In genomic region chr7:24504004-24504403, GRCm38 (mm10) we compare ENCODE assay signal across 14 mouse cellular contexts. TPM values are rescaled to one million over a fixed set of nuclear protein-coding genes. Genes with fewer than 3 reads are reported as not detected.
DNase-seq lines count a peak whose midpoint lies in the region; ATAC-seq lines count a peak whose summit lies in the region.
"Had no signal": no experiment of that assay in that cellular context is flagged by ENCODE, and none has a peak within 500 bp of the region (broad histone marks: within the 10 kb centered on the region; RNA-seq: fewer than 3 reads in every experiment).

No protein-coding gene starts in this region.

- peak overlapping the region; percentile 45 for H3K4me2 ChIP-seq in heart, embryonic 16.5 days (ENCODE audit: low read depth, low read length)
- no peak overlapping the region for H3K4me2 ChIP-seq in neural tube, embryonic 13.5 days
- H3K4me2 ChIP-seq in limb, embryonic 11.5 days (ENCODE audit: low read depth, severe bottlenecking) = 0 out of 2 replicates have a peak overlapping the region, but pooled peaks have one; percentile 22
- H3K4me2 ChIP-seq in stomach, embryonic 16.5 days (ENCODE audit: low read depth, low read length) = peak overlapping the region; percentile 21; the same call in 1 of the 2 replicates

- DNase-seq in heart, postnatal 25 days (ENCODE audit: low spot score) = no peak
- DNase-seq in neural tube, embryonic 10.5 days (ENCODE audit: extremely low spot score, low spot score) = no peak
- no peak for DNase-seq in limb, embryonic 11.5 days (ENCODE audit: low spot score)
- DNase-seq in layer of hippocampus, adult 8-10 months (ENCODE audit: low spot score in 2 of 2) = no peak
- DNase-seq in frontal cortex, postnatal 10 days (ENCODE audit: low spot score in 2 of 2) = no peak
- DNase-seq: heart, postnatal 36 days; kidney, postnatal 14 days had no signal

- peaks cover 43% of the 10 kb centered on the region for H3K27me3 ChIP-seq in heart, embryonic 16.5 days (ENCODE audit: control insufficient read depth, insufficient read depth, low read length)
- H3K27me3 ChIP-seq in neural tube, embryonic 13.5 days = 0 out of 2 replicates have a peak, but pooled peaks cover 1% of the 10 kb centered on the region
- H3K27me3 ChIP-seq in limb, embryonic 11.5 days (ENCODE audit: control insufficient read depth, insufficient read depth, low read length) = peaks cover 20% of the 10 kb centered on the region
- H3K27me3 ChIP-seq in stomach, embryonic 16.5 days (ENCODE audit: control insufficient read depth, insufficient read depth, low read length) = peaks cover 13% of the 10 kb centered on the region

- ATAC-seq in heart, embryonic 16.5 days (replicated peaks; ENCODE audit: extremely low read depth, insufficient read depth, low FRiP score) = no peak
- ATAC-seq in neural tube, embryonic 13.5 days (ENCODE audit: low read depth) = no peak
- ATAC-seq in limb, embryonic 11.5 days (ENCODE audit: insufficient number of reproducible peaks, low FRiP score, low TSS enrichment, low read depth) = no peak
- no peak for ATAC-seq in stomach, embryonic 16.5 days (ENCODE audit: insufficient read depth, low FRiP score)

- peaks cover 6% of the 10 kb centered on the region for H3K9me3 ChIP-seq in heart, embryonic 16.5 days (replicated peaks; ENCODE audit: control insufficient read depth, low read length)
- H3K9me3 ChIP-seq in neural tube, embryonic 13.5 days = no peaks in the 10 kb centered on the region
- H3K9me3 ChIP-seq in limb, embryonic 11.5 days (ENCODE audit: control insufficient read depth, low read length) = peaks cover 3% of the 10 kb centered on the region; the same call in 1 of the 2 replicates
- H3K9me3 ChIP-seq in stomach, embryonic 16.5 days (replicated peaks; ENCODE audit: control insufficient read depth, low read length) = no peaks in the 10 kb centered on the region

- H3K9ac ChIP-seq in heart, embryonic 16.5 days (ENCODE audit: low read length) = peak overlapping the region; percentile 56; the same call in 1 of the 2 replicates
- H3K9ac ChIP-seq in neural tube, embryonic 13.5 days = peak overlapping the region; percentile 54
- no peak overlapping the region for H3K9ac ChIP-seq in limb, embryonic 11.5 days (ENCODE audit: low read length)
- H3K9ac ChIP-seq in stomach, embryonic 16.5 days (ENCODE audit: low read length) = 0 out of 2 replicates have a peak overlapping the region, but pooled peaks have one; percentile 28

- H3K4me3 ChIP-seq in heart, embryonic 16.5 days (ENCODE audit: low read length) = no peak overlapping the region
- no peak overlapping the region for H3K4me3 ChIP-seq in neural tube, embryonic 13.5 days
- no peak overlapping the region for H3K4me3 ChIP-seq in limb, embryonic 11.5 days (ENCODE audit: low read depth, low read length)
- H3K4me3 ChIP-seq in stomach, embryonic 16.5 days (replicated peaks; ENCODE audit: low read length) = no peak overlapping the region
- H3K4me3 ChIP-seq: megakaryocyte, embryonic 14.5 days had no signal

- intact Hi-C loops in heart, postnatal 25 days (cut with DNase I) = no loop called here

- 15% methylated on average over 10 of the region's 10 CpGs for WGBS in heart, embryonic 16.5 days
- WGBS in neural tube, embryonic 13.5 days = 21% methylated on average over 10 of the region's 10 CpGs
- 21% methylated on average over 10 of the region's 10 CpGs for WGBS in limb, embryonic 11.5 days
- 14% methylated on average over 10 of the region's 10 CpGs for WGBS in stomach, embryonic 16.5 days

- H3K36me3 ChIP-seq in heart, embryonic 16.5 days (ENCODE audit: control insufficient read depth, insufficient read depth) = no peaks in the 10 kb centered on the region
- peaks cover 47% of the 10 kb centered on the region for H3K36me3 ChIP-seq in neural tube, embryonic 13.5 days
- no peaks in the 10 kb centered on the region for H3K36me3 ChIP-seq in limb, embryonic 11.5 days (ENCODE audit: control insufficient read depth, insufficient read depth, low read length)
- no peaks in the 10 kb centered on the region for H3K36me3 ChIP-seq in stomach, embryonic 16.5 days (ENCODE audit: control insufficient read depth, insufficient read depth, low read length)

- H3K4me1 ChIP-seq in heart, embryonic 16.5 days (ENCODE audit: control insufficient read depth, insufficient read depth, low read length) = peaks cover 37% of the 10 kb centered on the region
- H3K4me1 ChIP-seq in neural tube, embryonic 13.5 days (replicated peaks) = peaks cover 51% of the 10 kb centered on the region
- H3K4me1 ChIP-seq in limb, embryonic 11.5 days (ENCODE audit: control insufficient read depth, insufficient read depth, low read length) = peaks cover 8% of the 10 kb centered on the region; the same call in 1 of the 2 replicates
- peaks cover 30% of the 10 kb centered on the region for H3K4me1 ChIP-seq in stomach, embryonic 16.5 days (ENCODE audit: control insufficient read depth, insufficient read depth, low read length)

- no peak overlapping the region for H3K27ac ChIP-seq in heart, embryonic 16.5 days (ENCODE audit: low read length)
- H3K27ac ChIP-seq in neural tube, embryonic 13.5 days (replicated peaks) = 0 out of 2 replicates have a peak overlapping the region, but pooled peaks have one; percentile 7
- H3K27ac ChIP-seq in limb, embryonic 11.5 days (replicated peaks; ENCODE audit: low read depth, low read length) = no peak overlapping the region
- no peak overlapping the region for H3K27ac ChIP-seq in stomach, embryonic 16.5 days (ENCODE audit: low read length)

RNA-seq across cellular contexts. Expression of gene Zfp428, which starts 2.8 kb away (rescaled TPM):
- 40.9 and 43.0 TPM in 2 replicates for polyA plus RNA-seq in heart, embryonic 16.5 days (2015; fragmentation: Nextera tagmentation; extraction: Ambion mirVana)
- 10 to 100 TPM; 15.1 to 15.6 TPM for total RNA-seq in heart, postnatal 25 days (2021)
- 243 and 251 TPM in 2 replicates for polyA plus RNA-seq in neural tube, embryonic 13.5 days (2015; fragmentation: Nextera tagmentation; extraction: Ambion mirVana)
- 65.6 and 75.7 TPM in 2 replicates for polyA plus RNA-seq in limb, embryonic 11.5 days (2014; fragmentation: Nextera tagmentation; extraction: Ambion mirVana)
- polyA plus RNA-seq in stomach, embryonic 16.5 days (2015; fragmentation: Nextera tagmentation; extraction: Ambion mirVana) = 22.3 and 24.6 TPM in 2 replicates
- 10 to 100 TPM; 29.7 to 38.9 (median 34.5) TPM for total RNA-seq in layer of hippocampus, adult 8-10 months (2022)

RNA-seq across cellular contexts. Expression of gene AC161166.1, which starts 8.3 kb away (rescaled TPM):
- 0.26 and 0.35 TPM in 2 replicates for polyA plus RNA-seq in heart, embryonic 16.5 days (2015; fragmentation: Nextera tagmentation; extraction: Ambion mirVana)
- total RNA-seq in heart, postnatal 25 days (2021) = not detected
- polyA plus RNA-seq in neural tube, embryonic 13.5 days (2015; fragmentation: Nextera tagmentation; extraction: Ambion mirVana) = 1.1 and 1.5 TPM in 2 replicates
- 0.48 and 0.52 TPM in 2 replicates for polyA plus RNA-seq in limb, embryonic 11.5 days (2014; fragmentation: Nextera tagmentation; extraction: Ambion mirVana)
- polyA plus RNA-seq in stomach, embryonic 16.5 days (2015; fragmentation: Nextera tagmentation; extraction: Ambion mirVana) = 0.19 and 0.30 TPM in 2 replicates
- not detected for total RNA-seq in layer of hippocampus, adult 8-10 months (2022)
- total RNA-seq: heart, postnatal 36 days; left cerebral cortex, adult 8-10 months had no signal
- polyA plus RNA-seq: frontal cortex, adult 2 months; small intestine, adult 2 months had no signal

RNA-seq across cellular contexts. Expression of gene Cadm4, which starts 22.2 kb away (rescaled TPM):
- polyA plus RNA-seq in heart, embryonic 16.5 days (2015; fragmentation: Nextera tagmentation; extraction: Ambion mirVana) = 1.2 and 1.3 TPM in 2 replicates
- 10 to 100 TPM; 13.1 to 13.9 TPM for total RNA-seq in heart, postnatal 25 days (2021)
- 56.3 and 71.3 TPM in 2 replicates for polyA plus RNA-seq in neural tube, embryonic 13.5 days (2015; fragmentation: Nextera tagmentation; extraction: Ambion mirVana)
- polyA plus RNA-seq in limb, embryonic 11.5 days (2014; fragmentation: Nextera tagmentation; extraction: Ambion mirVana) = 1.9 and 2.2 TPM in 2 replicates
- polyA plus RNA-seq in stomach, embryonic 16.5 days (2015; fragmentation: Nextera tagmentation; extraction: Ambion mirVana) = 4.4 TPM in 2 replicates
- total RNA-seq in layer of hippocampus, adult 8-10 months (2022) = 100 to 1,000 TPM; 123 to 166 (median 143) TPM

RNA-seq across cellular contexts. Expression of gene Irgq, which starts 26.5 kb away (rescaled TPM):
- 6.1 and 6.8 TPM in 2 replicates for polyA plus RNA-seq in heart, embryonic 16.5 days (2015; fragmentation: Nextera tagmentation; extraction: Ambion mirVana)
- 10 to 100 TPM; 15.7 to 18.2 TPM for total RNA-seq in heart, postnatal 25 days (2021)
- polyA plus RNA-seq in neural tube, embryonic 13.5 days (2015; fragmentation: Nextera tagmentation; extraction: Ambion mirVana) = 20.9 and 21.2 TPM in 2 replicates
- 7.5 and 8.1 TPM in 2 replicates for polyA plus RNA-seq in limb, embryonic 11.5 days (2014; fragmentation: Nextera tagmentation; extraction: Ambion mirVana)
- 5.5 and 5.6 TPM in 2 replicates for polyA plus RNA-seq in stomach, embryonic 16.5 days (2015; fragmentation: Nextera tagmentation; extraction: Ambion mirVana)
- 10 to 100 TPM; 53.6 to 65.2 (median 60.0) TPM for total RNA-seq in layer of hippocampus, adult 8-10 months (2022)

RNA-seq across cellular contexts. Expression of gene Plaur, which starts 41.7 kb away (rescaled TPM):
- 8.1 and 8.8 TPM in 2 replicates for polyA plus RNA-seq in heart, embryonic 16.5 days (2015; fragmentation: Nextera tagmentation; extraction: Ambion mirVana)
- 1 to 10 TPM; 2.1 to 2.2 TPM for total RNA-seq in heart, postnatal 25 days (2021)
- polyA plus RNA-seq in neural tube, embryonic 13.5 days (2015; fragmentation: Nextera tagmentation; extraction: Ambion mirVana) = 1.3 and 2.2 TPM in 2 replicates
- 2.1 and 2.3 TPM in 2 replicates for polyA plus RNA-seq in limb, embryonic 11.5 days (2014; fragmentation: Nextera tagmentation; extraction: Ambion mirVana)
- 13.3 and 15.4 TPM in 2 replicates for polyA plus RNA-seq in stomach, embryonic 16.5 days (2015; fragmentation: Nextera tagmentation; extraction: Ambion mirVana)
- 1 to 10 TPM in 3 of 4 experiments, under 1 TPM in 1; 0.87 to 8.3 (median 2.7) TPM for total RNA-seq in layer of hippocampus, adult 8-10 months (2022)

Comparison
In these comparisons a context has a peak if more than half of its experiments do, and no peak if none do; other contexts are left out.
1. RNA of gene Cadm4, which starts 22.2 kb away (polyA plus RNA-seq): 56.3 to 71.3 TPM in neural tube, embryonic 13.5 days; 4.4 TPM in stomach, embryonic 16.5 days, 1.9 to 2.2 TPM in limb, embryonic 11.5 days and 1.2 to 1.3 TPM in heart, embryonic 16.5 days; every median in the first group is over 10 times any median in the second.